Mouse (Mus musculus) bone marrow, adult 2 months (tissue): ENCODE measurements around the gene Atp6v1g3.

Source experiments
- CTCF ChIP-seq: fragments of 200-500 bp; IDR thresholded peaks from 2 replicates; pipeline ENCODE4 v1.5.1; 2011; ENCODE audit warnings: low read length, control low read depth; ENCODE audit not compliant: control insufficient read depth, insufficient read depth
- POLR2A ChIP-seq: fragments of 200-500 bp; IDR thresholded peaks from 2 replicates; pipeline ENCODE4 v1.6.1; 2011; ENCODE audit warnings: low read depth, mild to moderate bottlenecking, control low read depth, low read length, borderline replicate concordance; ENCODE audit not compliant: control insufficient read depth

GRCm38 (mm10) chr1:138245533-138245932 is 28.0 kb upstream of the Atp6v1g3 start:
- TF ChIP-seq CTCF (no peak), POLR2A (no peak)
